Comparison of ENCODE assay signal across 8 mouse cellular contexts in genomic region chr13:23543965-23544786, GRCm38 (mm10). TPM values are rescaled to one million over a fixed set of nuclear protein-coding genes. Genes with fewer than 3 reads are reported as not detected.
DNase-seq lines count a peak whose midpoint lies in the region; ATAC-seq and TF ChIP-seq lines count a peak whose summit lies in the region.

Hist1h3f (plus strand) TSS chr13:23544052.

- H3K9me3 ChIP-seq in forebrain, embryonic 11.5 days (ENCODE audit: control insufficient read depth, low read length) = no peaks in the 10 kb centered on the region
- no peaks in the 10 kb centered on the region for H3K9me3 ChIP-seq in heart, embryonic 16.5 days (replicated peaks; ENCODE audit: control insufficient read depth, low read length)
- no peaks in the 10 kb centered on the region for H3K9me3 ChIP-seq in liver, embryonic 14.5 days (ENCODE audit: control insufficient read depth, low read length)
- no peaks in the 10 kb centered on the region for H3K9me3 ChIP-seq in neural tube, embryonic 12.5 days

- H3K9ac ChIP-seq in forebrain, embryonic 11.5 days (ENCODE audit: low read length) = peak within 1 kb of the TSS; percentile 68
- peak within 1 kb of the TSS; percentile 75 for H3K9ac ChIP-seq in heart, embryonic 16.5 days (ENCODE audit: low read length)
- peak within 1 kb of the TSS; percentile 96 for H3K9ac ChIP-seq in liver, embryonic 14.5 days (replicated peaks)
- H3K9ac ChIP-seq in neural tube, embryonic 12.5 days = peak within 1 kb of the TSS; percentile 61

- peak; percentile 77 for TF ChIP-seq EP300 in liver, embryonic 14.5 days (IDR thresholded peaks at IDR 0.05; ENCODE audit: low read depth)

- peak; percentile 94 for ATAC-seq in forebrain, embryonic 11.5 days (replicated peaks; ENCODE audit: low FRiP score)
- peak; percentile 92 for ATAC-seq in heart, embryonic 16.5 days (replicated peaks; ENCODE audit: extremely low read depth, insufficient read depth, low FRiP score)
- ATAC-seq in liver, embryonic 14.5 days (ENCODE audit: insufficient read depth) = peak; percentile 75
- ATAC-seq in neural tube, embryonic 12.5 days (ENCODE audit: low FRiP score, low read depth) = peak; percentile 94

- H3K27ac ChIP-seq in forebrain, embryonic 11.5 days (ENCODE audit: low read depth, low read length) = peak within 1 kb of the TSS; percentile 94
- peak within 1 kb of the TSS; percentile 92 for H3K27ac ChIP-seq in heart, embryonic 16.5 days (ENCODE audit: low read length)
- H3K27ac ChIP-seq in liver, embryonic 14.5 days = peak within 1 kb of the TSS; percentile 99
- H3K27ac ChIP-seq in neural tube, embryonic 12.5 days = peak within 1 kb of the TSS; percentile 81

- peak within 1 kb of the TSS; percentile 40 for H3K4me3 ChIP-seq in forebrain, embryonic 11.5 days (ENCODE audit: low read depth, low read length)
- H3K4me3 ChIP-seq in heart, embryonic 16.5 days (ENCODE audit: low read length) = peak within 1 kb of the TSS; percentile 63
- peak within 1 kb of the TSS; percentile 66 to 75 for H3K4me3 ChIP-seq in liver, embryonic 14.5 days (ENCODE audit: insufficient read depth in 1 of 2, low read depth in 2 of 2, low read length in 2 of 2)
- peak within 1 kb of the TSS; percentile 48 for H3K4me3 ChIP-seq in neural tube, embryonic 12.5 days

- no peaks in the 10 kb centered on the region for H3K36me3 ChIP-seq in forebrain, embryonic 11.5 days (ENCODE audit: control insufficient read depth, insufficient read depth, low read length)
- H3K36me3 ChIP-seq in heart, embryonic 16.5 days (ENCODE audit: control insufficient read depth, insufficient read depth) = no peaks in the 10 kb centered on the region
- no peaks in the 10 kb centered on the region for H3K36me3 ChIP-seq in liver, embryonic 14.5 days (replicated peaks; ENCODE audit: control insufficient read depth, insufficient read depth, low read depth)
- no peaks in the 10 kb centered on the region for H3K36me3 ChIP-seq in neural tube, embryonic 12.5 days

- H3K4me1 ChIP-seq in forebrain, embryonic 11.5 days (replicated peaks; ENCODE audit: control insufficient read depth, insufficient read depth, low read length) = no peaks in the 10 kb centered on the region
- H3K4me1 ChIP-seq in heart, embryonic 16.5 days (ENCODE audit: control insufficient read depth, insufficient read depth, low read length) = peaks cover 4% of the 10 kb centered on the region
- H3K4me1 ChIP-seq in liver, embryonic 14.5 days (replicated peaks; ENCODE audit: control insufficient read depth in 2 of 2, insufficient read depth in 2 of 2, low read length in 1 of 2) = peaks cover 5 to 15% of the 10 kb centered on the region in 2 experiments
- no peaks in the 10 kb centered on the region for H3K4me1 ChIP-seq in neural tube, embryonic 12.5 days

- under 1% methylated on average over 24 of the region's 45 CpGs for WGBS in forebrain, embryonic 11.5 days
- WGBS in heart, embryonic 16.5 days = under 1% methylated on average over 25 of the region's 45 CpGs
- under 1% methylated on average over 30 of the region's 45 CpGs for WGBS in liver, embryonic 14.5 days (ENCODE audit: insufficient replicate concordance)
- WGBS in neural tube, embryonic 12.5 days = under 1% methylated on average over 25 of the region's 45 CpGs

- DNase-seq in ES-CJ7 (ENCODE audit: low read depth, low spot score) = peak; percentile 97
- DNase-seq in c-Kit-positive CD71-negative TER-119-negative erythroid progenitor cells, embryonic 14.5 days (ENCODE audit: low read depth) = peak; percentile 94
- DNase-seq in forebrain, embryonic 11.5 days (ENCODE audit: low spot score) = peak; percentile 79
- DNase-seq in kidney, postnatal 25 days = peak; percentile 55 to 71
- DNase-seq in liver, embryonic 14.5 days (ENCODE audit: low read depth in 3 of 3, low spot score in 3 of 3) = peak; percentile 93 to 94 (median 94)
- peak; percentile 55 to 72 for DNase-seq in thymus, adult 18-20 months

- peak within 1 kb of the TSS; percentile 74 for H3K4me2 ChIP-seq in forebrain, embryonic 11.5 days (ENCODE audit: low read depth, low read length, severe bottlenecking)
- peak within 1 kb of the TSS; percentile 87 for H3K4me2 ChIP-seq in heart, embryonic 16.5 days (ENCODE audit: low read depth, low read length)
- H3K4me2 ChIP-seq in liver, embryonic 14.5 days (ENCODE audit: low read depth) = peak within 1 kb of the TSS; percentile 90
- H3K4me2 ChIP-seq in neural tube, embryonic 12.5 days (replicated peaks) = peak within 1 kb of the TSS; percentile 68

- H3K27me3 ChIP-seq in forebrain, embryonic 11.5 days (ENCODE audit: control insufficient read depth, insufficient read depth, low read length) = no peaks in the 10 kb centered on the region
- H3K27me3 ChIP-seq in heart, embryonic 16.5 days (ENCODE audit: control insufficient read depth, insufficient read depth, low read length) = no peaks in the 10 kb centered on the region
- H3K27me3 ChIP-seq in liver, embryonic 14.5 days (ENCODE audit: control insufficient read depth, insufficient read depth, low read length) = no peaks in the 10 kb centered on the region
- no peaks in the 10 kb centered on the region for H3K27me3 ChIP-seq in neural tube, embryonic 12.5 days (replicated peaks)

- no peak; the same call in 1 of the 2 replicates for TF ChIP-seq CTCF in liver, embryonic 14.5 days (IDR thresholded peaks at IDR 0.05; ENCODE audit: low read depth)

RNA-seq across cellular contexts. Expression of gene Hist1h3f, which starts in this region (rescaled TPM):
- polyA plus RNA-seq in forebrain, embryonic 11.5 days (2014; fragmentation: Nextera tagmentation; extraction: Ambion mirVana) = 0.92 and 1.4 TPM in 2 replicates
- polyA plus RNA-seq in heart, embryonic 16.5 days (2015; fragmentation: Nextera tagmentation; extraction: Ambion mirVana) = 0.20 and 0.37 TPM in 2 replicates
- polyA plus RNA-seq in liver, embryonic 14.5 days (2012; rRNA removed) = 5.1 and 13.6 TPM in 2 replicates
- polyA plus RNA-seq in liver, embryonic 14.5 days (2014; fragmentation: Nextera tagmentation; extraction: Ambion mirVana) = 1.00 and 1.1 TPM in 2 replicates
- 0.60 and 0.63 TPM in 2 replicates for polyA plus RNA-seq in neural tube, embryonic 12.5 days (2016; fragmentation: Nextera tagmentation; extraction: Ambion mirVana)

Comparison
In these comparisons a context has a peak if more than half of its experiments do, and no peak if none do; other contexts are left out.
1. Peak in every context shown above with its lines: DNase-seq, ATAC-seq, H3K4me3 ChIP-seq and H3K27ac ChIP-seq.
2. Peak in ATAC-seq, H3K4me3 ChIP-seq, H3K27ac ChIP-seq, H3K9ac ChIP-seq and H3K4me2 ChIP-seq in heart, embryonic 16.5 days; RNA of the gene not detected or under 1 TPM.
3. Peak in ATAC-seq, H3K4me3 ChIP-seq, H3K27ac ChIP-seq, H3K9ac ChIP-seq and H3K4me2 ChIP-seq in neural tube, embryonic 12.5 days; RNA of the gene not detected or under 1 TPM.